Mouse (Mus musculus) lung, postnatal 0 days (tissue): ENCODE results near the gene Nsun6. TPM values are rescaled to one million over a fixed set of nuclear protein-coding genes. Genes with fewer than 3 reads are reported as not detected.
A peak's percentile ranks its signal among the peaks of the same experiment; 100 is the strongest.

Experiments
- ATAC-seq: fragments of 200-750 bp; cut with Nextera tagmentation; 2 replicates; pipeline ENCODE4 v1.8.0; 2017; ENCODE audit warnings: moderate library complexity
- DNase-seq: peaks from one replicate; pipeline ENCODE4 v3.0.0-alpha.2; 2016; ENCODE audit warnings: low spot score
- H3K27ac ChIP-seq: fragments of 300-500 bp; sonication (generic); 2 replicates; pipeline ENCODE4 v1.5.1; 2014; ENCODE audit warnings: antibody characterized with exemption, mild to moderate bottlenecking, low read length, mixed read lengths
- H3K27me3 ChIP-seq: fragments of 300-500 bp; sonication (generic); replicated peaks from 2 replicates; pipeline ENCODE4 v1.6.1; 2014; ENCODE audit warnings: low read length, mixed read lengths; ENCODE audit not compliant: insufficient read depth
- H3K36me3 ChIP-seq: fragments of 300-500 bp; sonication (generic); 2 replicates; pipeline ENCODE4 v1.6.1; 2014; ENCODE audit warnings: low read length, mixed read lengths; ENCODE audit not compliant: insufficient read depth
- H3K4me1 ChIP-seq: fragments of 300-500 bp; sonication (generic); 2 replicates; pipeline ENCODE4 v1.6.1; 2014; ENCODE audit warnings: antibody characterized with exemption, low read depth, low read length, mixed read lengths; ENCODE audit not compliant: insufficient read depth
- H3K4me2 ChIP-seq: fragments of 300-500 bp; sonication (generic); replicated peaks from 2 replicates; pipeline ENCODE4 v1.6.1; 2014; ENCODE audit warnings: low read depth, mild to moderate bottlenecking, low read length, moderate library complexity, mixed read lengths
- H3K4me3 ChIP-seq: fragments of 300-500 bp; sonication (generic); 2 replicates; pipeline ENCODE4 v1.5.1; 2014; ENCODE audit warnings: low read depth, low read length
- H3K9ac ChIP-seq: fragments of 300-500 bp; sonication (generic); replicated peaks from 2 replicates; pipeline ENCODE4 v1.6.1; 2014; ENCODE audit warnings: low read depth, mild to moderate bottlenecking
- H3K9me3 ChIP-seq: fragments of 300-500 bp; sonication (generic); 2 replicates; pipeline ENCODE4 v1.6.1; 2016; ENCODE audit warnings: low read length, mixed read lengths
- CTCF ChIP-seq: IDR thresholded peaks from 2 replicates; pipeline ENCODE4 v1.5.1; 2016; ENCODE audit warnings: antibody characterized with exemption, mild to moderate bottlenecking
- EP300 ChIP-seq: IDR thresholded peaks from 2 replicates; pipeline ENCODE4 v1.6.1; 2016; ENCODE audit warnings: antibody characterized with exemption, mild to moderate bottlenecking, control low read depth
- WGBS: fragments of 180-500 bp; shearing (Covaris S2); extraction: QIAGEN DNeasy Blood & Tissue Kit; methylation state at CpG from one replicate; pipeline ENCODE4 v1.1.7; 2014; 5-methylcytosine and 5-hydroxymethylcytosine counted together
- polyA plus RNA-seq: library from polyadenylated mRNA; unstranded; fragments of >200 nt; fragmentation: Nextera tagmentation; extraction: Ambion mirVana; gene quantifications from 2 replicates; pipeline ENCODE4 v1.2.1, GENCODE M21; 2015

The Nsun6 gene
- polyA plus RNA-seq, 1 experiment from 2014 or later = 9.8 TPM

DNA sequence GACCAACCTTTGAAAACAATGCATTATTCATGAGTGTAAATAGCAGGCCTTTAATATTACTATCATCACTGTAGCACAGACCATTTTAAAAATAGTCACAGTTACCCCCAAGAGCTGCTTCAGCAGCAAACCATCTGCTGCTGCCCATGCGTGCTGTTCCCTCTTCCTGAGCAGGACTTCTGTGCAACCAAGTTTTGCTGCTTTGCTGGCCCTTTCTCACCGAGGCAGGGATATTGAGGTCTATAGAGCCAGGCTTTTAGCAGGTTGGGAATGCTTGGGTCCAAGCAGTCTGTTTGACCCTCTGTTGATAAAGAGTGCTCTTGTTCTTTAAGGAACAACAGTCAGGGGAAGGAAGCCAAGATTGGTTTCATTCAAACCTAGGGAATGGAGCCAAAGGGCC is 10.6 kb upstream of the Nsun6 start:
- no peak overlapping the region for H3K27ac ChIP-seq
- TF ChIP-seq EP300 (no peak), CTCF (no peak)
- ATAC-seq (no peak), DNase-seq (no peak)
- H3K36me3 ChIP-seq = no peaks in the 10 kb centered on the region
- H3K9ac ChIP-seq = no peak overlapping the region
- 0 out of 2 replicates have a peak, but pooled peaks cover 4% of the 10 kb centered on the region for H3K4me1 ChIP-seq
- H3K27me3 ChIP-seq = no peaks in the 10 kb centered on the region
- no peak overlapping the region for H3K4me3 ChIP-seq
- 48% methylated on average over 2 of the region's 2 CpGs for WGBS
- no peak overlapping the region for H3K4me2 ChIP-seq
- no peaks in the 10 kb centered on the region for H3K9me3 ChIP-seq

DNA sequence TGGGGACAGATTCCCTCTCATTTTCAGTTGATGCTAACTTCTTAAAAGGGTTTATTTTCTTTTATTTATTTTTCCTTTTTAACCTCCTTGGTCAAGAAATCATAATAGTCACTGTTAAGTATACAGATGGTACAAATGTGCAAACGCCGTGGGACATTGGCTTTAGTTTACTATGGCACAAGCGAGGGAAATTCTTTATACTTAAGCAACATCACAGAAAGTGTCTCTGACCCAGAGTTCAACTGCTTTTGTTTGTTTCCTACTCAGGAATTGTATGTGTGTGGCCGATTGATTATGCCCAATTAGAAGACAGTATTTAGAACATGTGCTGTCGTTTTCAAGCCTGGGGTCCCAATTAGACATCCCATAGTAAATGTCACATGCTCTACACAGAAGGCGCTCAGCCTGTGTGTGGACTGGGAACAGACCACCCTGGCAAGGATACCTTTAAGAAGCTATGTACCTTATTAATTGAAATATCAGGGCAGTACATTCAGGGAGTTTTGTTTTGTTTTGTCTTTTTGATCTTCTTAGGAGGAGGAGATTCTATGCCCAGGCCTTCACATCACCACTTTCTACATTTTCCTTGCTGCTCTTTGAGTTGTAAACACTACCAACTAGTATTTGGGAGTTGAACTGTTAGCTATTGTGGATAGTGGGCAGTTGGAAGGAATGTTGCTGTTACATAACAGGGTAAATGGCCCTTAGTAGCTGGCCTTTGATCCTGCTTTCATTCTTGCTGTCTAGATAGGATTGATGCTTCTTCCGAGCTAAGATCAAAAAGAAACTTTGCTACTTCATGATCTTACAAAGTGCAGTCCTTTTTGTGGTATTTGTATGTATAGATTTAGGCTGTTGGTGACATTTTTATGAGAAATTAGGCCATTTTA is 9.8 kb upstream of the Nsun6 start:
- WGBS = 60% methylated on average over 7 of the region's 7 CpGs
- DNase-seq (peak; percentile 70), ATAC-seq (peak; percentile 52)
- no peak overlapping the region for H3K9ac ChIP-seq
- H3K36me3 ChIP-seq = no peaks in the 10 kb centered on the region
- no peaks in the 10 kb centered on the region for H3K9me3 ChIP-seq
- 0 out of 2 replicates have a peak, but pooled peaks cover 4% of the 10 kb centered on the region for H3K4me1 ChIP-seq
- no peak overlapping the region for H3K27ac ChIP-seq
- no peaks in the 10 kb centered on the region for H3K27me3 ChIP-seq
- peak; percentile 27; the same call in 1 of the 2 replicates for TF ChIP-seq EP300
- no peak for TF ChIP-seq CTCF
- no peak overlapping the region for H3K4me3 ChIP-seq
- no peak overlapping the region for H3K4me2 ChIP-seq

DNA sequence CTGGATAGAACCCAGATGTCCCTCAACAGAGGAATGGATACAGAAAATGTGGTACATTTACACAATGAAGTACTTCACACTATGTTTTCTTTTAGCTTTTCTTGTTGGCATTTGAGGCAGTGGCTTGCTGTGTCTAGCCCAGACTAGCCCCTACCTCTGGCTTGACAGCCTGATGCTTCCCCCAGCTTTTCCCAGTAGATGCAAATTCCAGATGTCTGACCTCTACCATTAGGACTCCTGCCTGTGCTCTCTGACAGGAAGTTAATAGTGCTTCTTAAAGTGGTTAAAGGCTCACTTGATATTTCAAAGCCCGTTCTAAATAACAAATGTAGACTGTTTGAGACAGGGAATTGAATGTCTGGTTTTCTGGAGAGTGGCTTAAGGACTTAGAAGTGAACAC is 8.9 kb upstream of the Nsun6 start:
- H3K9ac ChIP-seq = no peak overlapping the region
- no peak for DNase-seq
- TF ChIP-seq EP300 (no peak), CTCF (no peak)
- ATAC-seq = no peak
- no peaks in the 10 kb centered on the region for H3K36me3 ChIP-seq
- 19% methylated on average over 1 of the region's 1 CpGs for WGBS
- no peak overlapping the region for H3K4me2 ChIP-seq
- H3K9me3 ChIP-seq = no peaks in the 10 kb centered on the region
- 0 out of 2 replicates have a peak, but pooled peaks cover 4% of the 10 kb centered on the region for H3K4me1 ChIP-seq
- peak overlapping the region; percentile 20; the same call in 1 of the 2 replicates for H3K27ac ChIP-seq
- H3K27me3 ChIP-seq = no peaks in the 10 kb centered on the region
- no peak overlapping the region for H3K4me3 ChIP-seq

DNA sequence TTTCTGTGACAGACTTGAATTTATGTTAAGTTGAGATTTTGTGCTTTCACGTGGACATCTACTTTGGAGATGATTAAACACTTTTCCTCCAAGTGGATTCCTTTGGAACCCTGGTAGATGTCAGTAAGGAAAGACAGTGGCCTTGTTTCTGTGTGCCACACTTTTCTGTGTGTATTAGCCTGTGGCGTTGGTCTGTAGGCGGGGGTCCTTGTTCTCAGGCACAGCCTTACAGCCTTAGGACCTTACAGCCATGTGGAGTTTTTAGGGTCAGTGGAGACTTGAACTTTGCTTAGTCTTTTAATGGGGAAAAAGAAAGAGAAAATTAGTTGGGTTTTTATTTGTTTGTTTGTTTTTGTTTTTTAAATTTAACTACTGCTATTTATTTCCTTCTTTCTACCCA is 6.0 kb upstream of the Nsun6 start:
- Histone ChIP-seq H3K4me3 (no peak overlapping the region), H3K4me2 (no peak overlapping the region), H3K4me1 (peaks cover 11% of the 10 kb centered on the region; the same call in 1 of the 2 replicates), H3K36me3 (no peaks in the 10 kb centered on the region), H3K9me3 (no peaks in the 10 kb centered on the region), H3K9ac (no peak overlapping the region), H3K27ac (no peak overlapping the region), H3K27me3 (no peaks in the 10 kb centered on the region)
- 82% methylated on average over 3 of the region's 3 CpGs for WGBS
- DNase-seq (no peak), ATAC-seq (no peak)
- TF ChIP-seq EP300 (no peak), CTCF (no peak)

DNA sequence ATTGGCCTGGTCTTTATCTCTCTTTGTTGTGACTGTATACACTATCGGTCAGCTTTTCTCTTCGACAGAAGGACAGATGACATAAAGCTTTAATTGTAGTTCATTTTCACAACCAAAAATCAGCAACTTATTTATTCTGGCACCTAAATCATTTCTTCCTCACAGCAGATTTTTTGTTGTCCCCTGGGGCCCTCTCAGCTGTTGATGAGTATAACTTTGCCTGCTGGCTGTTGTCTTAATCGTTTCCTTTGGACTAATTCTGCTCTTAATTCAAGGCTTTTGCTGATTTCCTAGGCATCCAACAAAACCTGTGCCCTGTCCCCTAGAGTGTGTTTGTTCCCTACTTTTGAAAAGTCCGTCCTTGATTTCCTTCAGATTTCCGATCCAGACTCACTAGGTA is 3.4 kb upstream of the Nsun6 start:
- Histone ChIP-seq H3K4me1 (peaks cover 7% of the 10 kb centered on the region; the same call in 1 of the 2 replicates), H3K27ac (no peak overlapping the region)
- ATAC-seq = no peak

DNA sequence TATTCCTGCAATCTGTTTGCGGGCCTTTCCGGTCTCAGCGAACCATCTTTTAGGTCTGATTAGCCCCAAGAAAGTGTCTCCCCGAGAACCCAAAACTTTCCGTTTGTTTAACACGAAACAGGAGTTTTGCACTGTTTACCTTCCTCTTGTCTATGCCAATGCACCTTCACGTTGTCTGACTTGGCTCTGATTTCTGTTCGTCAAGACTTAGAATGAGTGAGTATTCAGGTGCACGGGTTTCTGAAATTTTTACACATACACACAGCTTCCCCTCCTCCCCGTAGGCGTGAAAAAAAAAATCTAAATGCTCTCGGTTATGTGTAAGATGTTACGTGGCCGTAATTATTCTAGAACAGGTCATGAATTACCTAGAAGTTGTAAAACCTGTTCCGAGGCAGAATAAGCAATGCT is 877 bp upstream of the Nsun6 start:
- DNase-seq = peak; percentile 74
- Histone ChIP-seq H3K9me3 (no peaks in the 10 kb centered on the region), H3K4me3 (peak overlapping the region; percentile 91), H3K27me3 (no peaks in the 10 kb centered on the region), H3K4me1 (peaks cover 7% of the 10 kb centered on the region; the same call in 1 of the 2 replicates), H3K9ac (peak overlapping the region; percentile 83), H3K4me2 (peak overlapping the region; percentile 58), H3K27ac (peak overlapping the region; percentile 93), H3K36me3 (no peaks in the 10 kb centered on the region)
- no peak for ATAC-seq
- TF ChIP-seq EP300 (no peak), CTCF (no peak)
- under 1% methylated on average over 15 of the region's 15 CpGs for WGBS

More for the DNA sequence above, 3.4 kb upstream of the Nsun6 start:
- H3K9me3 ChIP-seq = no peaks in the 10 kb centered on the region
- no peaks in the 10 kb centered on the region for H3K36me3 ChIP-seq
- H3K27me3 ChIP-seq = no peaks in the 10 kb centered on the region
- 81% methylated on average over 5 of the region's 5 CpGs for WGBS
- H3K4me3 ChIP-seq = no peak overlapping the region
- no peak overlapping the region for H3K9ac ChIP-seq
- H3K4me2 ChIP-seq = no peak overlapping the region
- DNase-seq = no peak
- TF ChIP-seq EP300 (no peak), CTCF (no peak)
